Mouse (Mus musculus) megakaryocyte, embryonic 14.5 days (primary cell): ENCODE measurements around the gene Tmem219.

Source experiments
- FLI1 ChIP-seq: IDR thresholded peaks from 2 replicates; pipeline ENCODE4 v1.6.1; 2012; ENCODE audit warnings: low read length, inconsistent platforms, mixed read lengths
- GATA1 ChIP-seq: IDR thresholded peaks from 3 replicates; pipeline ENCODE4 v1.6.1; 2012; ENCODE audit warnings: mixed read lengths, low read length, inconsistent platforms, borderline replicate concordance

DNA sequence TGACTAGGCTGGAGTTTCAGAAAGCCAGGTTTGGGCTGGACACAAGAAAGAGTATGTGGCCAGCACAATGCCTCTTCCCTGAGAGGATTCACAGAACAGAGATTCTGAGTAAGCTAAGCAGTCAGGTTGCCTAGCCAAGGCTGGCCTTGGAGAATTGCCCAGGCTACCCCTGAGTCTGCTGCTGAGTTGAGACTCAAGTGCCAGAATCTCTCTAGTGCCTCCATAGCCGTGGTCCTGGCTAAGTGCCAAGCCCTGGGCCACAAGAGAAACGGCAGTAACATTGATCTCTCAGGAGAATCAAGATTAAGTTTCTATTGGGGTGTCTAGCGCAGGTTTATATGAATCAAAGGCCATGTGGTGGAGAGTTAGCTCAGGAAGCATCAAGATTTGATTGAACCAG lies 42.9 kb upstream of the Tmem219 start:
- TF ChIP-seq GATA1 (no peak), FLI1 (no peak)
